Mouse (Mus musculus) bone marrow, adult 2 months (tissue): ENCODE results near the gene Methig1.
"Not testable (repeated sequence)": the region's sequence is repeated elsewhere in the genome, so short reads cannot be mapped to it uniquely, and the experiment has no call there.

ENCODE experiments used
- CTCF ChIP-seq: fragments of 200-500 bp; IDR thresholded peaks from 2 replicates; pipeline ENCODE4 v1.5.1; 2011; ENCODE audit warnings: low read length, control low read depth; ENCODE audit not compliant: control insufficient read depth, insufficient read depth
- POLR2A ChIP-seq: fragments of 200-500 bp; IDR thresholded peaks from 2 replicates; pipeline ENCODE4 v1.6.1; 2011; ENCODE audit warnings: low read depth, mild to moderate bottlenecking, control low read depth, low read length, borderline replicate concordance; ENCODE audit not compliant: control insufficient read depth

DNA sequence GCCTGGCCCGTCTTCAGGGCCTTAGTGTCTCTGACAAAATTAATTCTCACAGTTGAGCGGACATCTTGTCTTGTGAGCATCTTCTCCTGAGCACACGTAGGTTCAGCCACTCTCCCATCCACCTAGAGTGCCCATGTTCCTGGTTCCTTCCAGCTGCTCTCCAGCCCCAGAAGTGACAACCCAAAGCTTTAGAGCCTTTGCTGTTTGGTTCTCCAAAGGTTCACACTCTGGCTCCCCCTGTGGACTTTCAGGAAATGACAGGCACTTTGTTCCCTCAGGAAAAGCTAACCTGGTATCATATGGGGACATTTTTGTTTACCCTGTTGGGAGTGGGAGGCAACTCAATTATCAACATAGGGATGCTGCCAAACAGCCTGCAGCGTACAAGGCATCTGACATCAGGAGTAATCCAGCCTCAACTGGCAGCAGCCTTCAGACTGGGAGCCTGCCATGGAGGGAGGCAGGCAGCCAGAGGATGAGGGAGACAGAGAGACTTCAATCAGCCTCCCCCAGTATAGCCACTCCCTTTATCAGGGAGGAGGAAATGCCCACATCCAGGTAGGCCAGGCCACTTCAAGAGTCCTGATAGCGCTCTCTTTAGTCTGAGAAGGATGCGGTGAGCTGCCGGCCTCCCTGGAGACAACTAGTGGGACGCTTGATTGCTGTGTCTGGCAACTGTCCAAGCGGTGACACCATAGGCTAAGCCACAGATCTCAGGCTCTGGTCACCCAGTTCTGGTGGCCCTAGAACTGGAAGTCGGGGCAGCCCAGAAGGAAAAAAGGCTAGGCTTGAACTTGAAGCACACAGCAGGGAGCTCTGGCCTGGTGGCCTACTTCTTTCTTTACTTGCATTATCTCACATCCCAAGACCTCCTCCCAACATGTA lies 20.6 kb upstream of the Methig1 start:
- TF ChIP-seq POLR2A, CTCF: not testable (repeated sequence)
